Mouse (Mus musculus) megakaryocyte, embryonic 14.5 days (primary cell): ENCODE results near the gene Crip2.

Experiments used
- FLI1 ChIP-seq: IDR thresholded peaks from 2 replicates; pipeline ENCODE4 v1.6.1; 2012; ENCODE audit warnings: low read length, inconsistent platforms, mixed read lengths
- GATA1 ChIP-seq: IDR thresholded peaks from 3 replicates; pipeline ENCODE4 v1.6.1; 2012; ENCODE audit warnings: mixed read lengths, low read length, inconsistent platforms, borderline replicate concordance

DNA sequence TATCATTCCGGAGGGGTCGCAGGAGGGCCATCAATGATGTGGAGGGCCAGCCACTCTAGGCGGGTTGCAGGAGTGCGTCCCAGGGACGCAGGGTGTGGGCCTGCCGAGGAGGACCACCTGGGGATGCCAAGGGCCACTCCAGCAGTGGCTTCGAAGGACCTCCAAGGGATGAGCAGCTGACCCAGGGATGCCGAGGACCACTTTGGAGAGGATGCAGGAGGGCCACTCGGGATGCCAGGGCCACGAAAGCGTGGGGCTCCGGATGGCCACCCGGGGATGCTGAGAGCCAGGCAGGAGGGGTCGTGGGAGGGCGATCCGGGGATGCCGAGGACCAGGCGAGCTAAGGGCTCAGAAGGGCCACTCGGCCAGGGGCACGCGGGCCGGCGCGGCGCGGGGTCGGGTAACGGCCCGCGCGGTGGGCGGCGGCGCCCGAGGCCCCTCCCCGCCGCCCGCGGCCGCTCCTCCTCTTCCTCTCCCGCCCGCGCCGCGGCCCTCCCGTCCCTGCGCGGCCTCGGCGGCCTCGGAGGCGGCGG, 42.2 kb upstream of the Crip2 start, which contains the start of gene Mta1:
- TF ChIP-seq GATA1 (no peak), FLI1 (no peak)
